Mouse (Mus musculus) kidney, postnatal 0 days (tissue): ENCODE results near the gene Lrp5. TPM values are rescaled to one million over a fixed set of nuclear protein-coding genes. Genes with fewer than 3 reads are reported as not detected.

Experiments used
- ATAC-seq: fragments of 200-750 bp; cut with Nextera tagmentation; replicated peaks from 2 replicates; pipeline ENCODE4 v1.8.0; 2017; ENCODE audit warnings: low read depth, moderate number of reproducible peaks, moderate TSS enrichment, moderate library complexity; ENCODE audit not compliant: low FRiP score
- DNase-seq: peaks from one replicate; pipeline ENCODE4 v3.0.0-alpha.2; 2016; ENCODE audit warnings: low spot score
- H3K27ac ChIP-seq: fragments of 300-500 bp; sonication (generic); 2 replicates; pipeline ENCODE4 v1.5.1; 2014; ENCODE audit warnings: mild to moderate bottlenecking
- H3K27me3 ChIP-seq: fragments of 300-500 bp; sonication (generic); 2 replicates; pipeline ENCODE4 v1.6.1; 2014; ENCODE audit warnings: low read length, mixed read lengths; ENCODE audit not compliant: insufficient read depth
- H3K36me3 ChIP-seq: fragments of 300-500 bp; sonication (generic); 2 replicates; pipeline ENCODE4 v1.6.1; 2014; ENCODE audit warnings: low read length, mixed read lengths; ENCODE audit not compliant: insufficient read depth
- H3K4me1 ChIP-seq: fragments of 300-500 bp; sonication (generic); replicated peaks from 2 replicates; pipeline ENCODE4 v1.6.1; 2014; ENCODE audit warnings: antibody characterized with exemption, low read length, mixed read lengths; ENCODE audit not compliant: insufficient read depth
- H3K4me2 ChIP-seq: fragments of 300-500 bp; sonication (generic); 2 replicates; pipeline ENCODE4 v1.6.1; 2014; ENCODE audit warnings: mild to moderate bottlenecking, low read length, moderate library complexity, mixed read lengths
- H3K4me3 ChIP-seq: fragments of 300-500 bp; sonication (generic); replicated peaks from 2 replicates; pipeline ENCODE4 v1.5.1; 2014; ENCODE audit warnings: low read depth, low read length
- H3K9ac ChIP-seq: fragments of 300-500 bp; sonication (generic); 2 replicates; pipeline ENCODE4 v1.6.1; 2014; ENCODE audit warnings: low read depth, low read length
- H3K9me3 ChIP-seq: fragments of 300-500 bp; sonication (generic); replicated peaks from 2 replicates; pipeline ENCODE4 v1.6.1; 2016; ENCODE audit warnings: low read length, inconsistent platforms, mixed read lengths
- CTCF ChIP-seq: IDR thresholded peaks from 2 replicates; pipeline ENCODE4 v1.5.1; 2016; ENCODE audit warnings: antibody characterized with exemption, low read depth, mild to moderate bottlenecking, moderate library complexity
- WGBS: fragments of 180-500 bp; shearing (Covaris S2); extraction: QIAGEN DNeasy Blood & Tissue Kit; methylation state at CpG from one replicate; pipeline ENCODE4 v1.1.7; 2014; 5-methylcytosine and 5-hydroxymethylcytosine counted together
- polyA plus RNA-seq: library from polyadenylated mRNA; unstranded; fragments of >200 nt; fragmentation: Nextera tagmentation; extraction: Ambion mirVana; gene quantifications from 2 replicates; pipeline ENCODE4 v1.2.1, GENCODE M21; 2015

Gene Lrp5
- polyA plus RNA-seq, 1 experiment from 2014 or later: 3.5 TPM

GRCm38 (mm10) chr19:3537658-3538057 is 148.7 kb downstream of the Lrp5 start:
- 88% methylated on average over 6 of the region's 6 CpGs for WGBS
- no peak overlapping the region for H3K4me3 ChIP-seq
- no peak for DNase-seq
- no peak overlapping the region for H3K9ac ChIP-seq
- no peak overlapping the region for H3K4me2 ChIP-seq
- ATAC-seq: no peak
- no peaks in the 10 kb centered on the region for H3K9me3 ChIP-seq
- no peaks in the 10 kb centered on the region for H3K4me1 ChIP-seq
- H3K27ac ChIP-seq: no peak overlapping the region
- H3K36me3 ChIP-seq: peaks cover 6% of the 10 kb centered on the region
- no peaks in the 10 kb centered on the region for H3K27me3 ChIP-seq
- TF ChIP-seq CTCF: no peak

GRCm38 (mm10) chr19:3534945-3535344 is 151.4 kb downstream of the Lrp5 start:
- DNase-seq (no peak), ATAC-seq (no peak)
- H3K36me3 ChIP-seq: no peaks in the 10 kb centered on the region
- H3K4me3 ChIP-seq: no peak overlapping the region
- H3K9me3 ChIP-seq: no peaks in the 10 kb centered on the region
- H3K27me3 ChIP-seq: no peaks in the 10 kb centered on the region
- 65% methylated on average over 3 of the region's 3 CpGs for WGBS
- TF ChIP-seq CTCF: no peak
- H3K27ac ChIP-seq: no peak overlapping the region
- H3K4me1 ChIP-seq: no peaks in the 10 kb centered on the region
- no peak overlapping the region for H3K9ac ChIP-seq
- H3K4me2 ChIP-seq: no peak overlapping the region

Other genes with a start within 250 kb of the Lrp5 start
- gene Ppp6r3, start 110.8 kb downstream of the Lrp5 start, polyA plus RNA-seq: 37.9 and 42.2 TPM in 2 replicates
- gene 1810055G02Rik, start 21.7 kb upstream of the Lrp5 start, polyA plus RNA-seq: 27.3 and 29.1 TPM in 2 replicates
- gene Kmt5b, start 80.9 kb upstream of the Lrp5 start, polyA plus RNA-seq: 19.5 and 20.0 TPM in 2 replicates
- gene Chka, start 165.2 kb upstream of the Lrp5 start, polyA plus RNA-seq: 53.0 and 54.7 TPM in 2 replicates
- 31.4 and 33.0 TPM in 2 replicates for gene Tcirg1, start 220.6 kb upstream of the Lrp5 start, polyA plus RNA-seq
- gene Ndufs8, start 226.2 kb upstream of the Lrp5 start, polyA plus RNA-seq: 417 and 423 TPM in 2 replicates
- 3.8 and 3.9 TPM in 2 replicates for gene Aldh3b1, start 243.2 kb upstream of the Lrp5 start, polyA plus RNA-seq
- gene Unc93b1, start 248.6 kb upstream of the Lrp5 start, polyA plus RNA-seq: 24.2 and 25.5 TPM in 2 replicates